Mouse (Mus musculus) common myeloid progenitor, adult 5-6 weeks (primary cell): ENCODE measurements around the gene Fcer1g. TPM values are rescaled to one million over a fixed set of nuclear protein-coding genes. Genes with fewer than 3 reads are reported as not detected.

Source experiments
- ATAC-seq: replicated peaks from 2 replicates; pipeline ENCODE4 v1.8.0; 2016; ENCODE audit warnings: low read depth, mild to moderate bottlenecking, moderate TSS enrichment, inconsistent platforms; ENCODE audit not compliant: poor library complexity, severe bottlenecking
- total RNA-seq: library from RNA; stranded (forward); fragments of 200-1000, 187-1606 nt; gene quantifications from 2 replicates; pipeline ENCODE4 v1.2.3, GENCODE M21; 2017

The Fcer1g gene
- 58.4 and 94.7 TPM in 2 replicates for total RNA-seq

- ATAC-seq = peak; percentile 67
These were observed at the start of gene Fcer1g for GRCm38 (mm10) chr1:171234126-171234525. TSS of gene Fcer1g (minus strand) at chr1:171234365.

- ATAC-seq = no peak
These were observed 49.3 kb upstream of the Fcer1g start for GRCm38 (mm10) chr1:171283188-171284160.

GRCm38 (mm10) chr1:171282086-171282805 lies 48.1 kb upstream of the Fcer1g start:
- ATAC-seq = no peak

GRCm38 (mm10) chr1:171281528-171281923 lies 47.4 kb upstream of the Fcer1g start:
- peak; percentile 50 for ATAC-seq

GRCm38 (mm10) chr1:171280916-171281527 lies 46.9 kb upstream of the Fcer1g start, which contains the start of gene Ppox:
TSS of gene Ppox (minus strand) at chr1:171281186.
- peak; percentile 89 for ATAC-seq

- no peak for ATAC-seq
These were observed 46.2 kb upstream of the Fcer1g start for GRCm38 (mm10) chr1:171280250-171280915.

GRCm38 (mm10) chr1:171279721-171280120 lies 45.6 kb upstream of the Fcer1g start:
- ATAC-seq = no peak

GRCm38 (mm10) chr1:171279012-171279705 lies 45.0 kb upstream of the Fcer1g start:
- ATAC-seq = no peak

GRCm38 (mm10) chr1:171278436-171278835 lies 44.3 kb upstream of the Fcer1g start:
- no peak for ATAC-seq

GRCm38 (mm10) chr1:171277736-171278135 lies 43.6 kb upstream of the Fcer1g start:
- no peak for ATAC-seq

GRCm38 (mm10) chr1:171276110-171276748 lies 42.1 kb upstream of the Fcer1g start:
- no peak for ATAC-seq

- no peak for ATAC-seq
These were observed 41.1 kb upstream of the Fcer1g start for GRCm38 (mm10) chr1:171275144-171275734.

- ATAC-seq = no peak
These were observed 40.0 kb upstream of the Fcer1g start for GRCm38 (mm10) chr1:171274171-171274570.

- ATAC-seq = peak; percentile 40
These were observed 37.9 kb upstream of the Fcer1g start for GRCm38 (mm10) chr1:171272086-171272485.

- no peak for ATAC-seq
These were observed 37.5 kb upstream of the Fcer1g start for GRCm38 (mm10) chr1:171271622-171272021.

- ATAC-seq = no peak
These were observed 37.0 kb upstream of the Fcer1g start for GRCm38 (mm10) chr1:171271196-171271595.

GRCm38 (mm10) chr1:171270573-171270900 lies 36.4 kb upstream of the Fcer1g start:
- peak; percentile 52 for ATAC-seq

GRCm38 (mm10) chr1:171269848-171270572 lies 35.8 kb upstream of the Fcer1g start, which contains the start of gene B4galt3:
TSS of gene B4galt3 (plus strand) at chr1:171270328.
- ATAC-seq = peak; percentile 94
